Mouse (Mus musculus): ENCODE measurements around the gene Mif4gd. TPM values are rescaled to one million over a fixed set of nuclear protein-coding genes. Genes with fewer than 3 reads are reported as not detected.

The Mif4gd gene
- total RNA-seq, 2 experiments from 2014 or later = 22.5 to 23.5 TPM

DNA sequence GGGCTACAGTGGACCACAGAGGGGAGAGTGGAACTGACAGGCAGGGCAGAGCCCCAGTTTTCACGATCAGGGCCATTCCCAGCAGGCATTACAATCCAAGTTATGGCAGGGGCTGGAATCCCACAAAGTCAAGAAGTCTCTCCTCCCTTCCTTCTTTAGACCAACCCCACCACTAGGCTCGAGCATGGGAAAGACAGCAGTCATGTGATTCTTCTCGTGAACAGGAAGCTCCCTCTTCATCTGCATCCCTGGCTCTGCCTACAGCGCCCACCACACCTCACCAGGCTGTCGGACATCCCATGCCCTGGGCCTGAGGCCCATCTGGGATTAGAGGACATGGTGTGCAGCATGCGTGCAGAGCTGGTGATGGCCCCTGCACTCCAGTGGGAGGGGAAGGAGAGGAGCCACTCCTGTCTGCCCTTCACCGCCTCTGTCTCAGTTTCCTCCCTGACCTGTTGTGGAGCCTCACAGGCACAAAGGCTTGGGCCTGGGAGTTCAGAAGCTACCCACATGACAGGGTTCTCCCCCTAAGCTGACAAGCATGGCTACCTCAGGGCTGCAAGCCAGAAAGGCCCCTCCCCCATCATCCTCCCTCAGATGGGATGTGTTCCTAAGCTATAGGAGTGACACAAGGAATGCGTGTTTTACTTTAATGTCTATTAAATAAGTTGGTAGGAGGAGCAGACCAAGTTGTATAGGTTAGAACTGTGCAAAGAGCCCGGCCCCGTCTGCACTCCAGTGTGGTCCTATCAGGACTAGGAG, 1.8 kb upstream of the Mif4gd start:
- no peak for DNase-seq (ENCODE audit: low spot score in 2 of 2)

- DNase-seq (ENCODE audit: low spot score in 2 of 2) = no peak
Measured at GRCm38 (mm10) chr11:115613138-115613945, 573 bp upstream of the Mif4gd start.

DNA sequence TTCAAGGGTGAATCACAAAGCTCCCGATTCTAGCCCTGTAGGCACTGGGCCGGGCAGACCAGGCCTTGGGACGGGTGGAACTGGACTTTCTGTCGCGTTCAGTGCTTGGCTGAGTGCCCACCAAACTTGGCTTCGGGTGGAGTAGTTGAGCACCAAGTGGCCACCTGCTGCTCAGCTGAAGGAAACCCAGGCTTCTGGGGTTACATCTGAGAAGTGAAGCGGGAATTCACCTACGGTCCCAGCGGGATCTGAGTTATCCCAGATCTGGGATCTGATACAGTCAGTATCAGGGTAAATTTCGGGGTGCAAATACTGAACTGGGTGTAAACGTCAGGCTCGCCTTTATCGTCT, 735 bp downstream of the Mif4gd start:
- DNase-seq (ENCODE audit: low spot score in 2 of 2) = peak; percentile 57 to 71

GRCm38 (mm10) chr11:115611173-115611572, 1.6 kb downstream of the Mif4gd start:
- DNase-seq (ENCODE audit: low spot score in 2 of 2) = no peak

DNA sequence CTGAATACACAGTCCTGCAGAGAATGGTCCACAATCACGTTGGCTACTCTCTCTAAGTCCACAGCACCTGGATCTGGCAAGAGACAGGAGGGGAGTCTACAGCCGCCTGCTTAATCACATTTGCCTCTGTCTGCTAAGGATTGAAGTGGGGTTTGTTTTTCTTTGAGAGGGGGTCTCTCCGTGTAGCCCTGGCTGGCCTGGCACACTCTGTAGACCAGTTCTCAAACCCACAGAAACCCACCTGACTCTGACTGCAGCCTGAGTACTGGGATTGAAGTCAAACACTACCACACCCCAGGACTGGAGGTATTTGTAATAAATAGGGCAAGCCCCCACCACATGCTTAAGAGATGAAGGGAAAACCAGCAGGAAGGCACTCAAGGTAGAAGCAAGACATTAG, 3.2 kb downstream of the Mif4gd start:
- DNase-seq (ENCODE audit: low spot score in 2 of 2) = no peak

GRCm38 (mm10) chr11:115608421-115609399, 4.1 kb downstream of the Mif4gd start:
- DNase-seq (ENCODE audit: low spot score in 2 of 2) = peak; percentile 46 to 69

- DNase-seq (ENCODE audit: low spot score in 2 of 2) = no peak
Measured at GRCm38 (mm10) chr11:115606733-115607132, 6.0 kb downstream of the Mif4gd start.

GRCm38 (mm10) chr11:115604304-115604696, 8.5 kb downstream of the Mif4gd start:
- DNase-seq (ENCODE audit: low spot score in 2 of 2) = no peak

DNA sequence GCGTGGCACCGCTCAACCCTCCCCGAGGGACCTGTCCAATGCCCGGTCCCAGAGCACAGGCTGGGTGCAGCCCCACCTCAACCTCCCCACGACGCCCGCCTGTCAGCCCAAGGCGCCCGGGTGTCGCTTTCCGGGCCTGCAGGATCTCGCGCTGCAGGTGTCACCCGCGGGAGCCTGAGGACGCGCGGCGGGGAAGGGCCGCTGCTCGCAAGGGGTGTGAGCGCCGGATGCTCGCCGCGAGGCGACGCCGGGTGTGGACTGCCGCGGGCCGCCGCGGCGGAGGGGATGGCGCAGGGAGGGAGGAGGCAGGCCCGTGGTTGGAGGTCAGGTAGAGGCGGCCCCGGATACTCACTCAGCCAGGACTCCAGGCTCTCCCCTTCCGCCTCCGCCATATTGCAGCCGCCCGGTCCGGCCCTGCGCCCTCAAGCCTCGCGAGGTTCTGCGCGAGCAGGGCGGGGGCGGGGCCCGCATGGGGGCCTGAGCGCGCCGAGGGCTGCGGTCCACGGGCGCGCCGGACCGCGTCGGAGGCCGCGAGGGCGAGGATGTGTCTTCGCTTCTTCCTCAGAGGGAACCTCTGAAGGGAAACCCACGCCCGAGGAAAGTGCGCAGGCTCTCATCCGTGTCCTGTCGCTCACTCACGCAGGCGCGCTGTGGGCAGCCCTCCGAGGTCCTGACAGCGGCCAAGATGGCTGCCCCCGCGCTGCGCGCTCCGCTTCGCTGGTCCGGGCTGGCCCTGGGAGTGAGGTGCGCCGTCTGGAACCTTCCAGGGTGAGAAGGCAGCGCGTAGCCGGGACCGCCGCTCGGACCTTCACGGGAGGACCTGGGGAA, 9.1 kb downstream of the Mif4gd start, which contains the start of the genes Mrps7 and Gga3:
Gene Mrps7, plus strand, starts transcription at position 450 of the 828 bp plus-strand sequence.
Gene Gga3, minus strand, starts transcription at position 576 of the 828 bp plus-strand sequence.
- DNase-seq (ENCODE audit: low spot score in 2 of 2) = peak; percentile 89 to 92

DNA sequence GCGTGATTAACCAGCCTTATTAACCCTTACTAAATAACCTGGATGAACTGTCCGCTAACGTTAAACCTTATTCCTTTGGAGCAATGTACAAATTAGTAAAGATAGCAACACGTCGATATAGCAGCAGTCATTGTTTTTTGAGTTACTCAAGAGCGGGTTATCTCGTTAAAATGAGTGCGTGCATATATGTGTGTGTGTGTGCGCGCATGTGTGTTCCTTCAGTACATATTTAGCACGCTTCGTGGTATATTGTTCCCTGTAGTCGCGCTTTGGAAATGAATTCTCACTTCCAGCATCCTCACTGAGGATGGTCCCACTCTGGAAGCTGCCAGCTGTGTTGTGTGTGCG, 9.7 kb downstream of the Mif4gd start:
- no peak for DNase-seq (ENCODE audit: low spot score in 2 of 2)

GRCm38 (mm10) chr11:115601174-115601573, 11.6 kb downstream of the Mif4gd start:
- no peak for DNase-seq (ENCODE audit: low spot score in 2 of 2)

DNA sequence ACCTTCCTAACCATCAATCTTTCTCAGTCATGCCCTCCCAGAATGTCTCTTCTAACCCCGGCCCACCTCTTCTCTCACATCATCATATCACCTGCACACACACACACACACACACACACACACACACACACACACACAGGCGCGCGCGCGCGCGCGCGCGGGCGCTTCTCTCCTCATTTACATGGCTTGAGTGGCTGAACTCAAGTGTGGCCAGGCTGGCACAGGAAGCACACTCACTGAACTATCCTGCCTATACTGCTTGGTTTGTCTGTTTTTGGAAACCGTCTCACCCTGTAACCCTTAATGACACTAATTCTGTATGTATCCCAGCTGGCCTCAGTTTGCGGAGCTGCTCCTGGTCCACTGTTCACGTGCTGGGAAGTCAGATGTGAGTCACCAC, 12.0 kb downstream of the Mif4gd start:
- no peak for DNase-seq (ENCODE audit: low spot score in 2 of 2)

GRCm38 (mm10) chr11:115599722-115600121, 13.0 kb downstream of the Mif4gd start:
- DNase-seq (ENCODE audit: low spot score in 2 of 2) = no peak

DNA sequence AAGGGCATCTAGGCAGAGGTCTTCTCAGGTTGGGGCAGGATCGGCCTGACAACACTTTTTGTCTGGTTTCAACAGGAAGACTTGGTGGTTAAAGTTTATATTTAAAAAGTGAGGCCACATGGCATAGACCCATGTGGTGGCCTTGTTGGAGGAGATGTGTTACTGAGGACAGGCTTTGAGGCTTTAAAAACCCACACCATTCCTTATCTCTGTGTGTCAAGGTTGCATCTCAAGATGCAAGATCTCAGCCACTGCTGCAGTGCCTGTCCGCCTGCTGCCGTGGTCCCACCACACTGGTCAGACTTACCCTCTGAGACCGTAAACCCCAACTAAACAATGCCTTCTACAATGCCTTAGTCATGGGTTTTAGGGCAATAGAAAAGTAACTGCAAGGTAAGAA, 14.5 kb downstream of the Mif4gd start:
- DNase-seq (ENCODE audit: low spot score in 2 of 2) = no peak

DNA sequence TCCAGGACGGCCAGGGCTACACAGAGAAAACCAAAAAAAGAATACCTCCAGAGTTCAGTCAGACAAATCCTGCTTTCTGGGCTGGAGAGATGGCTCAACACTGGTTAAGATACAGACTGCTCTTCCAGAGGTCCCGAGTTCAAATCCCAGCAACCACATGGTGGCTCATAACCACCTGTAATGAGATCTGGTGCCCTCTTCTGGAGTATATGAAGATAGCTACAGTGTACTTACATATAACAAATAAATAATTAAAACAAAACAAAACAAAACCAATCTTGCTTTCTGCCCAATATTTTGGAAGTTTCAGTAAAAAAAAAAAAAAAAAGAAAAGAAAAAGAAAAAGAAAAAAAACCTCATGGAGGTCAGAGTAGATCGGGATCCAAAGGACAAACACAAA, 17.6 kb downstream of the Mif4gd start:
- no peak for DNase-seq (ENCODE audit: low spot score in 2 of 2)

GRCm38 (mm10) chr11:115590526-115591075, 22.2 kb downstream of the Mif4gd start:
- DNase-seq (ENCODE audit: low spot score in 2 of 2) = no peak

DNA sequence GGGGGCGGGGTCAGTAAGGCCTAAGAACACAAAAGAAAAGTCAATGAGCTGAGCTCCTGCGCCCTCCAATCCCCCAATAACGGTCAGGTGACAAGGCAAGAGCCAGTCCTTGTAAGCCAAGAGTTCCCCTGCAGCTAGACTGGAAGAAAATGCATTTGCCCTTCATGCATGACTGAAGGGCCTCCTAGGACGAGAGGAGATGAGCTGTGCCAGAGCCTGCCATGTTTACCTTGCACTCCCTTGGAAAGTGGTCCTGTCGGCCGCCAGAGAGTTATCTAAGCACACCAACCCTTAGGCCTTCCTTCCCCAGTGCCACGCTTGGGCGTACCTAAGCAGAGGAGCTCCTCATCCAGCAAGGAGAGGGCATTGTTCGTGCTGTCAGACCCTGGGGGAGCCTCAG, 24.8 kb downstream of the Mif4gd start:
- no peak for DNase-seq (ENCODE audit: low spot score in 2 of 2)

DNA sequence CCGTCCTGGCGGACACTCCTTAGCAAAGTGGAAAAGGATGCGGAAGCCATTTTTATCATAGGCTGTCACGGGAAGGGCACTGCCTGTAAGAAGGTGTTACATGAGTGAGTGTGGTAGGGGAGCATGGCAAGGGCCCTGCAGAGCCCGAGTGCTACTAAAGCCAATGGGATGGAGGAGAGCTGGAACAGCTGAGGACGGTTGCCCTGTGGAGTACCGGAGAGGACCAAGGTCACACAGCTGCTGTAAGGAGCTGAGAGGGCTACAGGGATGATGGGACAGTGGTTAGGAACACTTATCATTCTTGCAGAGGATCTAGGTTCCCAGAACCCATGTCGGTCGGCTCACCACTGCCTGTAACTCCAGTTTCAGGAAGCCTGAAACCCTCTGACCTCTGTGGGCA, 26.4 kb downstream of the Mif4gd start:
- no peak for DNase-seq (ENCODE audit: low spot score in 2 of 2)

- no peak for DNase-seq (ENCODE audit: low spot score in 2 of 2)
Measured at GRCm38 (mm10) chr11:115585573-115586100, 27.1 kb downstream of the Mif4gd start.
